Mouse (Mus musculus): ENCODE data around the gene Pld5.
"Not testable (repeated sequence)": the region's sequence is repeated elsewhere in the genome, so short reads cannot be mapped to it uniquely, and the experiment has no call there.

Pld5 gene

GRCm38 (mm10) chr1:176046995-176047394 lies 228.1 kb downstream of the Pld5 start:
- in situ Hi-C loops (cut with MboI; ENCODE audit: low sequenced_read_pairs): no loop called here

- in situ Hi-C loops (cut with MboI; ENCODE audit: low sequenced_read_pairs): no loop called here
Measured at GRCm38 (mm10) chr1:176046375-176046774, 228.7 kb downstream of the Pld5 start.

- in situ Hi-C loops (cut with MboI; ENCODE audit: low sequenced_read_pairs): no loop called here
Measured at GRCm38 (mm10) chr1:176043056-176043455, 232.1 kb downstream of the Pld5 start.

GRCm38 (mm10) chr1:176039923-176040322 lies 235.2 kb downstream of the Pld5 start:
- in situ Hi-C loops (cut with MboI; ENCODE audit: low sequenced_read_pairs): no loop called here

GRCm38 (mm10) chr1:176036028-176036427 lies 239.1 kb downstream of the Pld5 start:
- in situ Hi-C loops (cut with MboI; ENCODE audit: low sequenced_read_pairs): no loop called here

- in situ Hi-C loops (cut with MboI; ENCODE audit: low sequenced_read_pairs): no loop called here
Measured at GRCm38 (mm10) chr1:176034699-176035098, 240.4 kb downstream of the Pld5 start.

- in situ Hi-C loops (cut with MboI; ENCODE audit: low sequenced_read_pairs): no loop called here
Measured at GRCm38 (mm10) chr1:176033698-176034097, 241.4 kb downstream of the Pld5 start.

GRCm38 (mm10) chr1:176029063-176029462 lies 246.0 kb downstream of the Pld5 start:
- in situ Hi-C loops (cut with MboI; ENCODE audit: low sequenced_read_pairs): no loop called here

GRCm38 (mm10) chr1:176028397-176028796 lies 246.7 kb downstream of the Pld5 start:
- in situ Hi-C loops (cut with MboI; ENCODE audit: low sequenced_read_pairs): no loop called here

GRCm38 (mm10) chr1:176024501-176024900 lies 250.6 kb downstream of the Pld5 start:
- in situ Hi-C loops (cut with MboI; ENCODE audit: low sequenced_read_pairs): no loop called here

- in situ Hi-C loops (cut with MboI; ENCODE audit: low sequenced_read_pairs): no loop called here
Measured at GRCm38 (mm10) chr1:176018523-176018922, 256.6 kb downstream of the Pld5 start.

- in situ Hi-C loops (cut with MboI; ENCODE audit: low sequenced_read_pairs): no loop called here
Measured at GRCm38 (mm10) chr1:176016076-176016475, 259.0 kb downstream of the Pld5 start.

GRCm38 (mm10) chr1:176013497-176014268 lies 261.4 kb downstream of the Pld5 start:
- in situ Hi-C loops (cut with MboI; ENCODE audit: low sequenced_read_pairs): no loop called here

- in situ Hi-C loops (cut with MboI; ENCODE audit: low sequenced_read_pairs): no loop called here
Measured at GRCm38 (mm10) chr1:176011535-176011934, 263.6 kb downstream of the Pld5 start.

- in situ Hi-C loops (cut with MboI; ENCODE audit: low sequenced_read_pairs): no loop called here
Measured at GRCm38 (mm10) chr1:176011072-176011471, 264.0 kb downstream of the Pld5 start.

- in situ Hi-C loops (cut with MboI; ENCODE audit: low sequenced_read_pairs): no loop called here
Measured at GRCm38 (mm10) chr1:176008411-176008810, 266.7 kb downstream of the Pld5 start.

- in situ Hi-C loops (cut with MboI; ENCODE audit: low sequenced_read_pairs): no loop called here
Measured at GRCm38 (mm10) chr1:176000599-176000998, 274.5 kb downstream of the Pld5 start.

GRCm38 (mm10) chr1:175997076-175997651 lies 277.9 kb downstream of the Pld5 start:
- in situ Hi-C loops (cut with MboI; ENCODE audit: low sequenced_read_pairs): no loop called here

- in situ Hi-C loops (cut with MboI; ENCODE audit: low sequenced_read_pairs): no loop called here
Measured at GRCm38 (mm10) chr1:175988912-175989311, 286.2 kb downstream of the Pld5 start.

- in situ Hi-C loops (cut with MboI; ENCODE audit: low sequenced_read_pairs): no loop called here
Measured at GRCm38 (mm10) chr1:175988448-175988847, 286.7 kb downstream of the Pld5 start.

GRCm38 (mm10) chr1:175979014-175979413 lies 296.1 kb downstream of the Pld5 start, which contains the start of gene Rbm8a2:
Rbm8a2 (minus strand) TSS chr1:175979114.
- in situ Hi-C loops (cut with MboI; ENCODE audit: low sequenced_read_pairs): not testable (repeated sequence)

- in situ Hi-C loops (cut with MboI; ENCODE audit: low sequenced_read_pairs): no loop called here
Measured at GRCm38 (mm10) chr1:175970710-175971109, 304.4 kb downstream of the Pld5 start.

Measured in CH12F3 (cell line).